Mouse (Mus musculus): Measurements from ENCODE around the gene Slc44a3. TPM values are rescaled to one million over a fixed set of nuclear protein-coding genes. Genes with fewer than 3 reads are reported as not detected.

The Slc44a3 gene
- polyA plus RNA-seq, 1 experiment = 2.3 TPM

DNA sequence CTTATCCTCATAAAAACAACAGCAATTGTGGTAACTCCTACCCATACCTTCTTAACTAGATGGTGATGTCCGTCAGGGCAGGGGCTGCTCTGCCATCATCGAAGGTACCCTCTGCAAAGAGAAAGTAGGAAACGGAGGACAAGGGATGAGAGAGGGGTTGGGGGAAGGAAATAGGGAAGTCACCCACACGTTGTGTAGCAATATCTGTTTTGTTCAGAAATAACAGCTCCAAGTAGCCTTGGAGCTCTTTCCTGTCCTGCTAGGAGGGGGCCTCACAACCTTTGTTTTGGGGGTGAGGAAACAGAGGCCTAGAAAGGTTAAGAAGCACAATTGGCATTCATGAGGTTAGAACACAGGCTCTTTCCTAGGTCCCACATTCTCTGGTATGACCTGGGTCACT, 39.3 kb upstream of the Slc44a3 start:
- Histone ChIP-seq H3ac (ENCODE audit: control insufficient read depth, insufficient read length) (no peak overlapping the region), H3K79me2 (ENCODE audit: control insufficient read depth, insufficient read depth) (no peaks in the 10 kb centered on the region), H3K4me2 (ENCODE audit: low read depth) (no peak overlapping the region), H3K36me3 (ENCODE audit: control insufficient read depth, insufficient read depth) (no peaks in the 10 kb centered on the region), H3K27me3 (ENCODE audit: control insufficient read depth, insufficient read depth, insufficient read length) (no peaks in the 10 kb centered on the region), H3K4me3 (no peak overlapping the region)
- TF ChIP-seq REST (IDR thresholded peaks at IDR 0.05; ENCODE audit: insufficient read depth, insufficient read length) = no peak
- TF ChIP-seq MYOG (IDR thresholded peaks at IDR 0.05; ENCODE audit: control insufficient read depth in 1 of 3, insufficient read depth in 1 of 3, insufficient read length in 2 of 3, low read depth in 2 of 3) = no peak

DNA sequence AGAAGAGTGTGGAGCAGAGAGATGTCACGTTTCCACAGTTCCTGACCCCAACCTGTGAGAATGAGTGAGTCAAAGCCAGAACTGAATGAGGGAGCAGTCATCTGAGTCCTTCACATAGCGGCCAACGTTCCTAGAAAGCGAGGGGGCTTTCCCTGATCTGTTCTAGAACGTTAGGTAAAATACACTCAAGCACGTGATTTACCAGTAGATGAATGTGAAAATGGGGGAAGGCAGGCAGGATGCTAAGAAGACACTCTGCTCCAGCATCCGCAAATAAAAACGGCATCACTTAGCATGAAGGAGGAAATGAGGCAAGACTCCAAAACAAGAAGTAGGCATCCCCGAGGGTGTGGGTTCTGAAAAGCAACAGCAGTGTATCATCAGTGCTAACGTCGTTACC, 38.4 kb upstream of the Slc44a3 start:
- no peak for TF ChIP-seq SRF (IDR thresholded peaks at IDR 0.05; ENCODE audit: control insufficient read depth, insufficient read length, low read depth)
- TF ChIP-seq E2F4 (IDR thresholded peaks at IDR 0.05; ENCODE audit: insufficient read depth) = no peak
- no peak for TF ChIP-seq REST (IDR thresholded peaks at IDR 0.05; ENCODE audit: insufficient read depth, insufficient read length)
- TF ChIP-seq MYOG (IDR thresholded peaks at IDR 0.05; ENCODE audit: control insufficient read depth in 1 of 3, insufficient read depth in 1 of 3, insufficient read length in 2 of 3, low read depth in 2 of 3) = no peak
- TF ChIP-seq CEBPB (IDR thresholded peaks at IDR 0.05; ENCODE audit: insufficient read depth, poor library complexity, severe bottlenecking) = no peak
- no peak for TF ChIP-seq MYOD1 (IDR thresholded peaks at IDR 0.05; ENCODE audit: control insufficient read depth in 1 of 3, insufficient read length in 2 of 3, low read depth in 2 of 3)
- TF ChIP-seq POLR2A (IDR thresholded peaks at IDR 0.05; ENCODE audit: insufficient read length, low read depth) = no peak
- no peak for TF ChIP-seq TCF3 (IDR thresholded peaks at IDR 0.05; ENCODE audit: insufficient read length, low read depth)
- no peak for TF ChIP-seq MAX (IDR thresholded peaks at IDR 0.05; ENCODE audit: low read depth)
- TF ChIP-seq TCF12 (IDR thresholded peaks at IDR 0.05; ENCODE audit: insufficient read depth, poor library complexity, severe bottlenecking) = no peak
- Histone ChIP-seq H3ac (ENCODE audit: control insufficient read depth, insufficient read length) (no peak overlapping the region), H3K36me3 (ENCODE audit: control insufficient read depth, insufficient read depth) (no peaks in the 10 kb centered on the region), H3K4me3 (no peak overlapping the region), H3K4me2 (ENCODE audit: low read depth) (no peak overlapping the region), H3K79me2 (ENCODE audit: control insufficient read depth, insufficient read depth) (no peaks in the 10 kb centered on the region), H3K27me3 (ENCODE audit: control insufficient read depth, insufficient read depth, insufficient read length) (no peaks in the 10 kb centered on the region)

DNA sequence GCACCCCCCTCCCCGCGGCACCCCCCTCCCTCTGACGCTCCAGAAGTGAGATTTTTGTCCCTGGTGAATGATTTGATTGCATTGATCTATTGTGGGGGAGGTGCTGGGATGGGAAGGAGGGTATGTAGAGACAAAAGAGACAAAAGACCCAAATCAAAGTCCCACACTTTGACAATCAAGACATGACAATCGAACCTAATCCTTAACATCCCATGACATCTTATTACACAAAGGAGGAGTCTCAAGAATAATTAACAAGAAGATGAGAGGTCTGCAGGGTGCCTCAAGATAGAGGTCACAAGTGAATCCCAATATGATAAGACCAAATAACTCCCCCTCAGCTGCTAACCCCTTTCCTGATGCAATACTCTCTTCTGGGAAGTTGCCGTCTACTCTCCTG, 37.6 kb upstream of the Slc44a3 start:
- Histone ChIP-seq H3K27me3 (ENCODE audit: control insufficient read depth, insufficient read depth, insufficient read length) (no peaks in the 10 kb centered on the region), H3K36me3 (ENCODE audit: control insufficient read depth, insufficient read depth) (no peaks in the 10 kb centered on the region), H3K79me2 (ENCODE audit: control insufficient read depth, insufficient read depth) (no peaks in the 10 kb centered on the region), H3K4me2 (ENCODE audit: low read depth) (no peak overlapping the region), H3K4me3 (no peak overlapping the region), H3ac (ENCODE audit: control insufficient read depth, insufficient read length) (no peak overlapping the region)
- no peak for TF ChIP-seq E2F4 (IDR thresholded peaks at IDR 0.05; ENCODE audit: insufficient read depth)
- TF ChIP-seq USF1 (IDR thresholded peaks at IDR 0.05; ENCODE audit: low read depth) = no peak
- TF ChIP-seq MAX (IDR thresholded peaks at IDR 0.05; ENCODE audit: low read depth) = no peak
- no peak for TF ChIP-seq SRF (IDR thresholded peaks at IDR 0.05; ENCODE audit: control insufficient read depth, insufficient read length, low read depth)
- no peak for TF ChIP-seq POLR2A (IDR thresholded peaks at IDR 0.05; ENCODE audit: insufficient read length, low read depth)
- TF ChIP-seq MYOG (IDR thresholded peaks at IDR 0.05; ENCODE audit: control insufficient read depth in 1 of 3, insufficient read depth in 1 of 3, insufficient read length in 2 of 3, low read depth in 2 of 3) = no peak
- no peak for TF ChIP-seq TCF12 (IDR thresholded peaks at IDR 0.05; ENCODE audit: insufficient read depth, poor library complexity, severe bottlenecking)
- no peak for TF ChIP-seq REST (IDR thresholded peaks at IDR 0.05; ENCODE audit: insufficient read depth, insufficient read length)
- TF ChIP-seq TCF3 (IDR thresholded peaks at IDR 0.05; ENCODE audit: insufficient read length, low read depth) = no peak
- no peak for TF ChIP-seq CEBPB (IDR thresholded peaks at IDR 0.05; ENCODE audit: insufficient read depth, poor library complexity, severe bottlenecking)
- TF ChIP-seq POLR2AphosphoS2 (IDR thresholded peaks at IDR 0.05; ENCODE audit: insufficient read length, low read depth) = no peak
- TF ChIP-seq MYOD1 (IDR thresholded peaks at IDR 0.05; ENCODE audit: control insufficient read depth in 1 of 3, insufficient read length in 2 of 3, low read depth in 2 of 3) = no peak

DNA sequence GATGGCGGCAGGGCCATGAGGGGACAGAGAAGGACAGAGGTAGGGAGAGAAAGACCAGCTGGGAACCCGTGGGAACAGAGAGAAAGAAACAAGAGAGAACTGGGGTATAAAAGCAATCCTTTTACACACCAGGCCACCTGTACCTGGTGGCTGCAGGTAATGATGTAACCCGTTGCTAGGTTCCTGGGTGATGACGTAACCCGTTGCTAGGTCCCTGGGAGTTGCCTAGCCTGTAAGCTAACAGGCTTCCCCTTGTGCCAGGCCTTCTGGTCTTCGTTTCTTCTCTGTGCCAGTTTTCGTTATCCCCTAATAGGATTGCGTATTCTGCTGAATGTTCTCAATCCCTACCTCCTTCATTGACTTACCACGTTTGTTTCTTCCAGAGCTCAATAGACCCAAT, 36.8 kb upstream of the Slc44a3 start:
- no peaks in the 10 kb centered on the region for H3K27me3 ChIP-seq (ENCODE audit: control insufficient read depth, insufficient read depth, insufficient read length)
- no peak overlapping the region for H3K4me3 ChIP-seq
- H3K4me2 ChIP-seq (ENCODE audit: low read depth) = no peak overlapping the region
- no peak for TF ChIP-seq USF1 (IDR thresholded peaks at IDR 0.05; ENCODE audit: low read depth)
- TF ChIP-seq MYOD1 (IDR thresholded peaks at IDR 0.05; ENCODE audit: control insufficient read depth in 1 of 3, insufficient read length in 2 of 3, low read depth in 2 of 3) = no peak
- TF ChIP-seq TCF12 (IDR thresholded peaks at IDR 0.05; ENCODE audit: insufficient read depth, poor library complexity, severe bottlenecking) = no peak
- no peak for TF ChIP-seq MAX (IDR thresholded peaks at IDR 0.05; ENCODE audit: low read depth)
- no peak for TF ChIP-seq REST (IDR thresholded peaks at IDR 0.05; ENCODE audit: insufficient read depth, insufficient read length)
- no peak for TF ChIP-seq MYOG (IDR thresholded peaks at IDR 0.05; ENCODE audit: control insufficient read depth in 1 of 3, insufficient read depth in 1 of 3, insufficient read length in 2 of 3, low read depth in 2 of 3)
- TF ChIP-seq E2F4 (IDR thresholded peaks at IDR 0.05; ENCODE audit: insufficient read depth) = no peak
- TF ChIP-seq POLR2AphosphoS2 (IDR thresholded peaks at IDR 0.05; ENCODE audit: insufficient read length, low read depth) = no peak
- no peak for TF ChIP-seq CEBPB (IDR thresholded peaks at IDR 0.05; ENCODE audit: insufficient read depth, poor library complexity, severe bottlenecking)
- no peak for TF ChIP-seq SRF (IDR thresholded peaks at IDR 0.05; ENCODE audit: control insufficient read depth, insufficient read length, low read depth)
- TF ChIP-seq TCF3 (IDR thresholded peaks at IDR 0.05; ENCODE audit: insufficient read length, low read depth) = no peak
- TF ChIP-seq POLR2A (IDR thresholded peaks at IDR 0.05; ENCODE audit: insufficient read length, low read depth) = no peak
- H3K36me3 ChIP-seq (ENCODE audit: control insufficient read depth, insufficient read depth) = no peaks in the 10 kb centered on the region
- H3K79me2 ChIP-seq (ENCODE audit: control insufficient read depth, insufficient read depth) = no peaks in the 10 kb centered on the region
- no peak overlapping the region for H3ac ChIP-seq (ENCODE audit: control insufficient read depth, insufficient read length)

DNA sequence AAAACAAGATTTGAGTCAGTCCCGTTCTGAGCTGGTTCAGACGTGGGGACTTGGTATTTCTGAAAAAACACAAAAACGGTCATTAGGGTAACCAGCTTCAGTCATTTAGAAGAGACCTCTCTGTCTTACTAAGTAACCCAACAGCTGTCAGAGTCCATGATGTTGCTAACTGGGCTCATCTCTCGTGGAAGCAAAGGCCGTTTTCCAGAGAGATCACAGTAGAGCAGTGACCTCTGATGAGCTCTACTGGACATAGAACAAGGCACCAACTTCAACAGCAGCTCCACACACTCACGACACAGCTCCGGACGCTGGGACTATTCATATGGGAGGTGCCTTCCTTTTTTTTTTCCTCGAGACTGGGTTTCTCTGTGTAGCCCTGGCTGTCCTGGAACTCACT, 35.7 kb upstream of the Slc44a3 start:
- H3K36me3 ChIP-seq (ENCODE audit: control insufficient read depth, insufficient read depth) = no peaks in the 10 kb centered on the region
- no peaks in the 10 kb centered on the region for H3K27me3 ChIP-seq (ENCODE audit: control insufficient read depth, insufficient read depth, insufficient read length)
- H3K4me2 ChIP-seq (ENCODE audit: low read depth) = no peak overlapping the region
- H3K79me2 ChIP-seq (ENCODE audit: control insufficient read depth, insufficient read depth) = no peaks in the 10 kb centered on the region
- no peak overlapping the region for H3K4me3 ChIP-seq
- H3ac ChIP-seq (ENCODE audit: control insufficient read depth, insufficient read length) = no peak overlapping the region
- TF ChIP-seq CEBPB (IDR thresholded peaks at IDR 0.05; ENCODE audit: insufficient read depth, poor library complexity, severe bottlenecking) (no peak), MYOG (IDR thresholded peaks at IDR 0.05; ENCODE audit: control insufficient read depth in 1 of 3, insufficient read depth in 1 of 3, insufficient read length in 2 of 3, low read depth in 2 of 3) (no peak), TCF12 (IDR thresholded peaks at IDR 0.05; ENCODE audit: insufficient read depth, poor library complexity, severe bottlenecking) (no peak), POLR2A (IDR thresholded peaks at IDR 0.05; ENCODE audit: insufficient read length, low read depth) (no peak), POLR2AphosphoS2 (IDR thresholded peaks at IDR 0.05; ENCODE audit: insufficient read length, low read depth) (no peak), E2F4 (IDR thresholded peaks at IDR 0.05; ENCODE audit: insufficient read depth) (no peak), MAX (IDR thresholded peaks at IDR 0.05; ENCODE audit: low read depth) (no peak), MYOD1 (IDR thresholded peaks at IDR 0.05; ENCODE audit: control insufficient read depth in 1 of 3, insufficient read length in 2 of 3, low read depth in 2 of 3) (no peak), REST (IDR thresholded peaks at IDR 0.05; ENCODE audit: insufficient read depth, insufficient read length) (no peak), USF1 (IDR thresholded peaks at IDR 0.05; ENCODE audit: low read depth) (no peak), TCF3 (IDR thresholded peaks at IDR 0.05; ENCODE audit: insufficient read length, low read depth) (no peak), SRF (IDR thresholded peaks at IDR 0.05; ENCODE audit: control insufficient read depth, insufficient read length, low read depth) (no peak)

All from myocyte (in vitro differentiated cells).